20 mouse cellular contexts compared by ENCODE assay signal in genomic region chr1:98051039-98051438, GRCm38 (mm10). TPM values are rescaled to one million over a fixed set of nuclear protein-coding genes. Genes with fewer than 3 reads are reported as not detected.
DNase-seq lines count a peak whose midpoint lies in the region; ATAC-seq and TF ChIP-seq lines count a peak whose summit lies in the region.
"Had no signal": no experiment of that assay in that cellular context is flagged by ENCODE, and none has a peak within 500 bp of the region (broad histone marks: within the 10 kb centered on the region; RNA-seq: fewer than 3 reads in every experiment).

No protein-coding gene starts in this region.

- no peak for TF ChIP-seq CTCF in lung, embryonic 14.5 days (IDR thresholded peaks at IDR 0.05; ENCODE audit: low read depth)

- H3K4me2 ChIP-seq in lung, embryonic 14.5 days, result no peak overlapping the region
- no peak overlapping the region for H3K4me2 ChIP-seq in liver, embryonic 11.5 days
- H3K4me2 ChIP-seq: heart, embryonic 12.5 days; limb, embryonic 15.5 days had no signal

- no peak overlapping the region for H3K4me3 ChIP-seq in lung, embryonic 14.5 days (ENCODE audit: low read depth, low read length)
- no peak overlapping the region for H3K4me3 ChIP-seq in embryonic facial prominence, embryonic 10.5 days
- H3K4me3 ChIP-seq in liver, embryonic 11.5 days (ENCODE audit: low read depth, low read length), result no peak overlapping the region
- H3K4me3 ChIP-seq: heart, embryonic 12.5 days; limb, embryonic 15.5 days; midbrain, embryonic 10.5 days had no signal

- no peaks in the 10 kb centered on the region for H3K9me3 ChIP-seq in lung, embryonic 14.5 days (ENCODE audit: low read depth, low read length)
- H3K9me3 ChIP-seq in embryonic facial prominence, embryonic 10.5 days, result no peaks in the 10 kb centered on the region
- no peaks in the 10 kb centered on the region for H3K9me3 ChIP-seq in liver, embryonic 11.5 days (ENCODE audit: control insufficient read depth, low read length)
- H3K9me3 ChIP-seq: heart, embryonic 12.5 days; limb, embryonic 15.5 days; midbrain, embryonic 10.5 days had no signal

- no peak overlapping the region for H3K27ac ChIP-seq in lung, embryonic 14.5 days (ENCODE audit: low read depth)
- no peak overlapping the region for H3K27ac ChIP-seq in embryonic facial prominence, embryonic 10.5 days (replicated peaks)
- H3K27ac ChIP-seq in liver, embryonic 11.5 days (ENCODE audit: low read depth, low read length), result no peak overlapping the region
- H3K27ac ChIP-seq: hindbrain, postnatal 0 days; limb, embryonic 15.5 days; midbrain, embryonic 10.5 days had no signal

- H3K27me3 ChIP-seq in lung, embryonic 14.5 days (ENCODE audit: insufficient read depth, low read length), result no peaks in the 10 kb centered on the region
- no peaks in the 10 kb centered on the region for H3K27me3 ChIP-seq in embryonic facial prominence, embryonic 10.5 days (replicated peaks; ENCODE audit: low read depth, poor library complexity, severe bottlenecking)
- no peaks in the 10 kb centered on the region for H3K27me3 ChIP-seq in liver, embryonic 11.5 days (replicated peaks; ENCODE audit: control insufficient read depth, insufficient read depth, low read length)
- H3K27me3 ChIP-seq: heart, embryonic 12.5 days; limb, embryonic 15.5 days had no signal

- ATAC-seq in lung, embryonic 14.5 days (ENCODE audit: insufficient read depth), result peak; percentile 83
- ATAC-seq in liver, embryonic 11.5 days (replicated peaks; ENCODE audit: low FRiP score), result no peak
- ATAC-seq: CD4-positive, CD25-positive, alpha-beta regulatory T cell, adult 4 months; forebrain, embryonic 14.5 days; hindbrain, postnatal 0 days; liver, postnatal 0 days had no signal

- WGBS in lung, embryonic 14.5 days, result 27% methylated on average over 3 of the region's 3 CpGs
- WGBS in embryonic facial prominence, embryonic 10.5 days, result 44% methylated on average over 3 of the region's 3 CpGs
- 61% methylated on average over 3 of the region's 3 CpGs for WGBS in liver, embryonic 11.5 days

- DNase-seq in embryo, embryonic 10 days (ENCODE audit: low spot score), result peak; percentile 22
- DNase-seq in embryo, embryonic 9.5 days (ENCODE audit: extremely low spot score), result no peak
- peak; percentile 59 for DNase-seq in lung, embryonic 14.5 days
- no peak for DNase-seq in lung, postnatal 36 days
- DNase-seq in embryonic facial prominence, embryonic 10.5 days (ENCODE audit: low spot score), result peak; percentile 15
- peak; percentile 29 to 34 for DNase-seq in kidney, postnatal 36 days
- no peak for DNase-seq in frontal cortex, postnatal 25 days (ENCODE audit: low spot score in 2 of 2)
- DNase-seq in liver, embryonic 11.5 days (ENCODE audit: low spot score), result no peak
- DNase-seq: adrenal gland, postnatal 36 days; cerebellum, adult 8-10 months; liver, postnatal 0 days; retina, postnatal 1 day; thymus, adult 18-20 months had no signal

- H3K9ac ChIP-seq in lung, embryonic 14.5 days, result no peak overlapping the region
- no peak overlapping the region for H3K9ac ChIP-seq in liver, embryonic 11.5 days (ENCODE audit: low read depth, low read length)
- H3K9ac ChIP-seq: heart, embryonic 12.5 days; limb, embryonic 15.5 days; liver, postnatal 0 days had no signal

- no peaks in the 10 kb centered on the region for H3K36me3 ChIP-seq in lung, embryonic 14.5 days (ENCODE audit: insufficient read depth)
- H3K36me3 ChIP-seq in embryonic facial prominence, embryonic 10.5 days (replicated peaks), result no peaks in the 10 kb centered on the region
- H3K36me3 ChIP-seq in liver, embryonic 11.5 days (ENCODE audit: control insufficient read depth, insufficient read depth, low read length), result no peaks in the 10 kb centered on the region
- H3K36me3 ChIP-seq: G1E; heart, embryonic 12.5 days; limb, embryonic 15.5 days; midbrain, embryonic 10.5 days had no signal

- H3K4me1 ChIP-seq in lung, embryonic 14.5 days (ENCODE audit: insufficient read depth), result 0 out of 2 replicates have a peak, but pooled peaks cover 3% of the 10 kb centered on the region
- H3K4me1 ChIP-seq in embryonic facial prominence, embryonic 10.5 days, result peaks cover 31% of the 10 kb centered on the region
- no peaks in the 10 kb centered on the region; the same call in 1 of the 2 replicates for H3K4me1 ChIP-seq in liver, embryonic 11.5 days (replicated peaks; ENCODE audit: control insufficient read depth, insufficient read depth, low read length)

RNA-seq across cellular contexts. Expression of gene Pam, which starts 44.4 kb away (rescaled TPM):
- 41.5 and 50.1 TPM in 2 replicates for polyA plus RNA-seq in lung, embryonic 14.5 days (2014; fragmentation: Nextera tagmentation; extraction: Ambion mirVana)
- polyA plus RNA-seq in embryonic facial prominence, embryonic 10.5 days (2016; fragmentation: Nextera tagmentation; extraction: Ambion mirVana), result 11.3 and 11.7 TPM in 2 replicates
- 11.8 and 16.1 TPM in 2 replicates for polyA plus RNA-seq in liver, embryonic 11.5 days (2014; fragmentation: Nextera tagmentation; extraction: Ambion mirVana)
- polyA plus RNA-seq: G1E had no signal

Comparison
In these comparisons a context has a peak if more than half of its experiments do, and no peak if none do; other contexts are left out.
1. DNase-seq: peak in embryo, embryonic 10 days (single experiment), lung, embryonic 14.5 days (single experiment), embryonic facial prominence, embryonic 10.5 days (single experiment) and kidney, postnatal 36 days (2 of 2); none in embryo, embryonic 9.5 days (single experiment), lung, postnatal 36 days (single experiment), frontal cortex, postnatal 25 days (0 of 2) and liver, embryonic 11.5 days (single experiment).